Mouse (Mus musculus): ENCODE results near the gene Dgkb.

DNA sequence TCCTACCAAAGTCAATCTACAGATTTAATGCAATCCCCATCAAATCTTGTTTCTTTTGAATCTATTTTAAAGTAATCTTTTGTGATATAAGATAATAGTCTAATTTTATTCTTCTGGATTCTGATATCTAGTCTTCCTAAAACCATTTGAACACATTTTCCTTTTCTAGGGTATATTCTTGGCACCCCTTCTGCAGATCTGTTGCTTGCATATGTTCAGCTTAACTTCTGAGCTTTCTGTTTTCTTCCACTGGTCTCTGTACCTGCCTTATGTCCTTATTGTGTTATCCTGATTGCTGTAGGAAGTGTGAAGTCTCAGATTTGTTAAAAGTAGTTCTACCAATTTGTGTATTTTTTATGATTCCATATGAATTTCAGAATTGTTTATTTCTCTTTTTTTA, 451.3 kb downstream of the Dgkb start:
- no peak for TF ChIP-seq CTCF (IDR thresholded peaks at IDR 0.05; ENCODE audit: extremely low read depth, insufficient read depth, insufficient read length, insufficient replicate concordance)
- TF ChIP-seq POLR2A (IDR thresholded peaks at IDR 0.05; ENCODE audit: low read depth, low read length) = no peak

All from spleen, adult 2 months (tissue).